Mouse (Mus musculus): ENCODE measurements around the gene Rpa1. TPM values are rescaled to one million over a fixed set of nuclear protein-coding genes. Genes with fewer than 3 reads are reported as not detected.
"Not testable (repeated sequence)": the region's sequence is repeated elsewhere in the genome, so short reads cannot be mapped to it uniquely, and the experiment has no call there.

The Rpa1 gene
- total RNA-seq, 2 experiments from 2014 or later = 101 to 179 TPM

DNA sequence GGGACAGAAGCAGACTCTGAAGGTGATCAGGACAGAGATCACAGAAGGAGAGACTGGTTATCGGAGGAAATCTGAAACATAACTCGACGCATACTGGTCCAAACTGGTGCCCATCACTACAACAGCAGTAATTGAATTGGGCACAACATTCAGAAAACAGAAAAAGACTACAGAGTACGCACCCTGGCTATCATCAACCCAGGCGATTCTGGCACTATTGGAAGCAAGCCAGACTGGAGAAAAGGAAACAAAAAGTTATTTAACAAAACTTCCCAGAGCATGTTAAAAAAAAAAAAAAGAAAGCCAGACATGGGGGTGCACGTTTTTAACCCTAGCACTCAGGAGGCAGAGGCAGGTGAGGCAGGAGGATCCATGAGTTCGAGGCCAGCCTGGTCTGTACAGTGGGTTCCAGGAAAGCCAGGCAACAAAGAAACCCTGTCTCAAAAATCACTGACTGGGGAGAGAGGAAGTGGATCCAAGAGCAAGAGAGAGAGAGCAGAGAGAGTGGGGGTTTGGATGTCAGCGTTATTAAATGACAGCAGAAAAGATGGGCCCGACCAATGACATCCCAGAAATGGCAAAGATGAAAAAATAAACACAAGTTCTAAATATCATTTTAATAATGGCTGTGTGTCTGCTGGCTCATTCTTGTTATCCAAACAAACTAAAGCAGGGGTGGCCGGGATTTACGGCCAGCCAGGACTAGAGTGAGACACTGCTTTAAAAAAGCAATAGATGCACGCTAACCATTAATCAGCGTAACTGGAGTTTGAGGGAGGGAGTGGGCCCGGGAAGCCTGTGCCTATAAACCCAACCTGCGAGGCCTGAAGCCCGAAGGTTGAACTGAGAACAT is 22.8 kb downstream of the Rpa1 start:
- no peak for ATAC-seq (replicated peaks; ENCODE audit: low FRiP score, low TSS enrichment, poor library complexity, severe bottlenecking)

GRCm38 (mm10) chr11:75324433-75324832 is 23.7 kb downstream of the Rpa1 start:
- ATAC-seq (replicated peaks; ENCODE audit: low FRiP score, low TSS enrichment, poor library complexity, severe bottlenecking) = no peak

- ATAC-seq (replicated peaks; ENCODE audit: low FRiP score, low TSS enrichment, poor library complexity, severe bottlenecking) = peak; percentile 90
Observed at GRCm38 (mm10) chr11:75323326-75323737, 24.8 kb downstream of the Rpa1 start.

DNA sequence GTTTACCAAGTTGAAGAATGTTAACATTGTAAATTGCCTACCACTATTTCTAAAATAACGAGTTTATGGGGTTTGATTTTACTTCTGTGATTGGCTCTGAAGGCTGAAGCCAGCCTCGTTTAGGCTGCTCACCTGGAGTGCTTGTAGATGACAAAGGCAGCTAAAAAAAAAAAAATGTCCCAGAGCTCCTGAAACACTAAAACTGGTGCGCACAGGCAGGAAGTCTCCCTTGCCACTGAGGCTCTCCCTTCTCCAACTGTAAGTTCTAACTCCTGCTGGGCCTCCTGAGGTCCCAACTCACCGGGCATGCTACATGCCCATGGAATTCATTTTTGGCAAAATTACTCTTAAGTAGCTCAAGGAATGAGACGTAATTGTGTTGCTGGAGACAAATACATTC is 28.9 kb downstream of the Rpa1 start:
- ATAC-seq (replicated peaks; ENCODE audit: low FRiP score, low TSS enrichment, poor library complexity, severe bottlenecking) = no peak

GRCm38 (mm10) chr11:75318351-75319221 is 29.5 kb downstream of the Rpa1 start:
- ATAC-seq (replicated peaks; ENCODE audit: low FRiP score, low TSS enrichment, poor library complexity, severe bottlenecking) = no peak

DNA sequence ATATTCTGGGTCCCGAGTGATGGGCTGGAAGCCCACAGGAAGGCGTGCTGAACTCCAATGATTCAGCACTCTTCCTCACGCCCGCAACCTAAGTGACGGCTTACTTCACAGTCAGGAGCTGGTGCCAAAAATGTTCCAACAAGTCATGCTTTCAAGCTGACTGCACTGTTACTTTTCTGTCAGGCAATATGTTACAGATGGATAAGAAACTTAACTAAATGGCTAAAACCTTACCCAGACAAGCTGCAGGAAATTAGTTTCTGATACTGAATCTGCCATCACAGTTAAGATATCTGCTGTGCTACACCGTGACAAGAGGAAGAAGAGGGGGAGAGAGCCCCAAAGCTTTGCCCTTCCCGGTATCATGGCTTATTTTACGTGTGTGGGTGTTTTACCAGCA is 34.3 kb downstream of the Rpa1 start:
- ATAC-seq (replicated peaks; ENCODE audit: low FRiP score, low TSS enrichment, poor library complexity, severe bottlenecking) = peak; percentile 94

GRCm38 (mm10) chr11:75311751-75312150 is 36.4 kb downstream of the Rpa1 start:
- ATAC-seq (replicated peaks; ENCODE audit: low FRiP score, low TSS enrichment, poor library complexity, severe bottlenecking) = no peak

DNA sequence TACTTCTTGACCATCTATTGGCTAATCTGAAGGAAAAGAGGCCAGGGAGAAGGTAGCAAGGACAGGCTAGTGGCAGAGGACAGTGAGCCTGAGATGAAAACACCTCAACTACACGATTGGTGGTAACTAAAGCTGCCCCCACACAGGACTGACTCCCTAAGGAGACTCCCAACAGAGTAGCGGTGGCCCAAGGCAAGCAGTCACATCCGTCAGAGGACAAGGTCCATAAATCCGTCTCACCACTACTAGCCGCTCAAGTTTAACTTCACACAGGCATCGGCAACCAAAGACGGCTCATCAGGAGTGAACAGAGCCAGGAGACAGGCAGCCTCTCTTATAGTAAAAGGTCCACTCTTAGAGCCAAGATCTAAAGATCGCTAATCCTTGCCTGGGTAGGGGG is 37.3 kb downstream of the Rpa1 start:
- no peak for ATAC-seq (replicated peaks; ENCODE audit: low FRiP score, low TSS enrichment, poor library complexity, severe bottlenecking)

- ATAC-seq (replicated peaks; ENCODE audit: low FRiP score, low TSS enrichment, poor library complexity, severe bottlenecking) = no peak
Observed at GRCm38 (mm10) chr11:75308650-75309049, 39.5 kb downstream of the Rpa1 start.

DNA sequence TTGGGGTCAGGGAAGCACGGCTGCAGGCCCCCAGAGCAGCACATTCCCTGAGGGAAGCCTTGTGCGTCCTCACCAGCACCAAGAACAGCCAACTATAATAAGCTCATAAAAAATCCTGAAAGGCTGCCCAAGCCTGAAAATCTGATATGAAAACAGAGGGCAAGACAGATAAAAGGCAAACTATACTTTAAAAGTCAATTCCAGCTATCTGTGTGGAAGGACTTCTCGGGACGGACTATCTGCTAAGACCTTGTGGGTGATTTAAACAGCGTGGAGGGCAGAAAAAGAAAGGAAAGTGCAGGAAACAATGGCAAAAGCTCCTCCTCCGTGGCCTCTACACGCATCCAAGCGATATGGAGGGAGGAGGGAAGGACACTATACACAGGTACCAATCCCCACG is 43.3 kb downstream of the Rpa1 start:
- no peak; the same call in 1 of the 2 replicates for ATAC-seq (replicated peaks; ENCODE audit: low FRiP score, low TSS enrichment, poor library complexity, severe bottlenecking)

GRCm38 (mm10) chr11:75300954-75301353 is 47.2 kb downstream of the Rpa1 start:
- no peak for ATAC-seq (replicated peaks; ENCODE audit: low FRiP score, low TSS enrichment, poor library complexity, severe bottlenecking)

DNA sequence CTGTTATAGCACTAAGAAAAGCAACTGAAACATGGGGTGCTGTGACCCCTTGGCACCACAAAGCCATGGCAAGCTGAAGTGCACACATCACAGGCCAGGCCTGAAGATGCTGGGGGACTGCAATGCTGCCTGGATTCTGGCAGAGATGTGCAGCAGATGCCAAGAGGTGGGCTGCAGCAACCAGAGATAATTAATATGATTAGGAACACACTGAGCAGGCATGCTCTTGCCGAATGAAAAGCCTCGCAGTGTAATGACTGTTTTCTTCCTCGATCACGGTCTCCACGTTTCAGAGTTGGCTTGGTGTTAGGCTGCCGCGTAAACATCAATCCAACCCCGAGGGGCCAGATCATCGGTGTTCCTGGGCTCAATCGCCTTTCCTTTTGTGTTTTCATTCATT is 48.3 kb downstream of the Rpa1 start:
- ATAC-seq (replicated peaks; ENCODE audit: low FRiP score, low TSS enrichment, poor library complexity, severe bottlenecking) = no peak

- ATAC-seq (replicated peaks; ENCODE audit: low FRiP score, low TSS enrichment, poor library complexity, severe bottlenecking) = no peak
Observed at GRCm38 (mm10) chr11:75298491-75298890, 49.6 kb downstream of the Rpa1 start.

DNA sequence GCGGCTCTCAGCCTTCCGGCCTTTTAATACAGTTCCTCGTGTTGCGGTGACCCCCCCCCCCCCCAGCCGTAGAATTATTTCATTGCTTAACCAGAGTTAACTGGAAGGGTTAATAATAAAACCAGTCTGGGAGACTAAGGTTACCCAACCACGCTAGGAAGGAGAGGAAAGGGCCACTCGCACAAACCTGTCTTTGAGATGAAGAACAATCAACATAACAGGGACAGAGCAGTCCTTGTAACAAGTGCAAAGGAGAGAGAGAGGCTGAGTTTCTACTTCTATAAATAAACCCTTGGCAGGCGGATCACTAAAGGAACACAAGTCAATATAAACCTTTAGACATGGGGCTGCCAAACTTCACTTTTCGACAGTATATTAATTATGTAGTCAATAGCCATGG is 50.5 kb downstream of the Rpa1 start:
- no peak for ATAC-seq (replicated peaks; ENCODE audit: low FRiP score, low TSS enrichment, poor library complexity, severe bottlenecking)

GRCm38 (mm10) chr11:75296406-75297005 is 51.6 kb downstream of the Rpa1 start:
- peak; percentile 44; the same call in 1 of the 2 replicates for ATAC-seq (replicated peaks; ENCODE audit: low FRiP score, low TSS enrichment, poor library complexity, severe bottlenecking)

DNA sequence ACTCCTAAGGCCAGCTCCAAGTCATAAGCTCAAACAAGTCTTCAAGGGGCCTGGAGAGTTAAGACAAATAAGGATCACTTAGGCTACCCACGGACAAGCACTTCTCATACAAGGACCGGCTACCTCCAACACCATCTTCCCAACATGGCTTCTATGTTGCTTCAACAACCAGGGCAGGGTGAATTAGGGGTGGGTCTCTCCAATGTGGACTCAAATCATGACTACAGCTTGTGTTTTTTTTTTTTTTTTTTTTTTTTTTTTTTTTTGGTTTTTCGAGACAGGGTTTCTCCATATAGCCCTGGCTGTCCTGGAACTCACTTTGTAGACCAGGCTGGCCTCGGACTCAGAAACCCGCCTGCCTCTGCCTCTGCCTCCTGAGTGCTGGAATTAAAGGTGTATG is 52.6 kb downstream of the Rpa1 start:
- ATAC-seq (replicated peaks; ENCODE audit: low FRiP score, low TSS enrichment, poor library complexity, severe bottlenecking) = not testable (repeated sequence)

- 0 out of 2 replicates have a peak, but pooled peaks have one; percentile 24 for ATAC-seq (replicated peaks; ENCODE audit: low FRiP score, low TSS enrichment, poor library complexity, severe bottlenecking)
Observed at GRCm38 (mm10) chr11:75294862-75295261, 53.3 kb downstream of the Rpa1 start.

- ATAC-seq (replicated peaks; ENCODE audit: low FRiP score, low TSS enrichment, poor library complexity, severe bottlenecking) = no peak
Observed at GRCm38 (mm10) chr11:75293852-75294361, 54.2 kb downstream of the Rpa1 start.

DNA sequence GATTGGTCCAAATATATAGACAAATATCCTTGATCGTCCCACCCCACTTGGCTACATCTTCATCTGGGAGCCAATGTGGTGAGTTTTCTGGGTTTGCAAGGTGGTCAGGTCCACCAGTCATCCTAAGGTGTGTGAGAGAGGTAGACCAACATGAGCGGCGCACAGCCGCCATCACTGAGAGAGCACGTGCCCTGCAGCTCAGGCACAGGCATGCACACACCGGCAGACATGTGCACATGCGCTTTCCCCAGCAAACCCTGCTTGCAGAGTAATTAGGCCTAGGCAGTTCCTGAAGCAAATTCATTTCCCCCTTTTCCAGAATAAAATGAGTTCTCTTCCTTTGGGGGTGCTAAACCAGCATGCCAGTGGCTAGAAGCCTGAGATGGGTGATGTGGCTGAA is 55.8 kb downstream of the Rpa1 start:
- ATAC-seq (replicated peaks; ENCODE audit: low FRiP score, low TSS enrichment, poor library complexity, severe bottlenecking) = no peak
